Mouse (Mus musculus) spleen, adult 2 months (tissue): ENCODE measurements around the gene Fam234b.

Experiments
- CTCF ChIP-seq: fragments of 200-500 bp; IDR thresholded peaks from 2 replicates; pipeline ENCODE4 v1.5.1; 2011; ENCODE audit warnings: mild to moderate bottlenecking, inconsistent platforms; ENCODE audit not compliant: insufficient read depth, insufficient read length, insufficient replicate concordance; ENCODE audit errors: extremely low read depth
- POLR2A ChIP-seq: fragments of 200-500 bp; IDR thresholded peaks from 2 replicates; pipeline ENCODE4 v1.6.1; 2011; ENCODE audit warnings: low read depth, low read length, inconsistent platforms

- TF ChIP-seq CTCF (no peak), POLR2A (no peak)
Measured at GRCm38 (mm10) chr6:135236576-135236975, 38.8 kb downstream of the Fam234b start.
